Comparison of ENCODE assay signal across 9 mouse cellular contexts in the genomic region with DNA sequence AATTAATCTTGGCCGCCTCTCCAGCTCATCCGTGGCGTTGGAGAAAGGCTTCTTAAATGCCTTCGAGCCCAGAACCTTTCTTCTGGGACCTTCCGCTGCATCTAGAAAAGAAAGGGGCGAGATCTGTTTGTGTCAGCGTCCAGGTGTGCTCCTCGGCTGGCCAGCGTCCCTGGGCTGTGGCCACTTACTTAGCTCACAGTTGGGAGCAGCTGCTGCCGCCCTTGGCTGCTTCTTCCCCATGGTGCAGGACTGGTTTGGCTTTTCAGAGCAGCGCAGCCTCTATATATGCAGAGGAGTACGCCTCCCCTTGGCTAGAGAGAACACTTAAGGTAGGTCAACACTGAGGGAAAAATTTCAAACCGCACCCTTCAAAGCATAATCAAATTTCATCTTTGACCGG. TPM values are rescaled to one million over a fixed set of nuclear protein-coding genes. Genes with fewer than 3 reads are reported as not detected.
DNase-seq lines count a peak whose midpoint lies in the region; ATAC-seq and TF ChIP-seq lines count a peak whose summit lies in the region.
"Had no signal": no experiment of that assay in that cellular context is flagged by ENCODE, and none has a peak within 500 bp of the region (broad histone marks: within the 10 kb centered on the region; RNA-seq: fewer than 3 reads in every experiment).

No protein-coding gene starts in this region.

- no peak for TF ChIP-seq CTCF in thymus, adult 2 months (IDR thresholded peaks at IDR 0.05; ENCODE audit: borderline replicate concordance, control insufficient read depth, extremely low read depth, insufficient read depth, low read length, poor library complexity)

- H3K9ac ChIP-seq in forebrain, embryonic 12.5 days = peak overlapping the region; percentile 49; the same call in 1 of the 2 replicates

- WGBS in thymus, adult 2 months = 4% methylated on average over 14 of the region's 14 CpGs
- 1% methylated on average over 14 of the region's 14 CpGs for WGBS in forebrain, embryonic 12.5 days

- H3K9me3 ChIP-seq in forebrain, embryonic 12.5 days = no peaks in the 10 kb centered on the region

- H3K27ac ChIP-seq in thymus, adult 2 months (ENCODE audit: control insufficient read depth, insufficient read depth, low read length) = no peak overlapping the region
- no peak overlapping the region for H3K27ac ChIP-seq in forebrain, embryonic 12.5 days

- no peak for TF ChIP-seq POLR2A in thymus, adult 2 months (IDR thresholded peaks at IDR 0.05; ENCODE audit: control insufficient read depth, extremely low read depth, insufficient read depth, low read length, poor library complexity)

- peaks cover 4% of the 10 kb centered on the region; the same call in 1 of the 2 replicates for H3K27me3 ChIP-seq in thymus, adult 2 months (ENCODE audit: control insufficient read depth, insufficient read depth, low read length)
- H3K27me3 ChIP-seq in forebrain, embryonic 12.5 days = peaks cover 29% of the 10 kb centered on the region

- no peaks in the 10 kb centered on the region for H3K36me3 ChIP-seq in thymus, adult 2 months (ENCODE audit: control insufficient read depth, insufficient read depth, low read length)
- H3K36me3 ChIP-seq in forebrain, embryonic 12.5 days (replicated peaks) = no peaks in the 10 kb centered on the region

- DNase-seq in thymus, adult 2 months = no peak
- DNase-seq in thymus, postnatal 36 days = no peak
- peak; percentile 65 for DNase-seq in kidney, postnatal 14 days
- DNase-seq in c-Kit-positive CD71-positive TER-119-positive erythroid progenitor cells, embryonic 14.5 days (ENCODE audit: low spot score) = no peak
- no peak for DNase-seq in left cerebral cortex, postnatal 25 days (ENCODE audit: low spot score in 2 of 2)
- no peak for DNase-seq in gastrocnemius, postnatal 10 days

- no peak for ATAC-seq in forebrain, embryonic 12.5 days (ENCODE audit: low FRiP score)
- 0 out of 2 replicates have a peak, but pooled peaks have one; percentile 9 for ATAC-seq in megakaryocyte, adult 5-6 weeks (ENCODE audit: poor library complexity, severe bottlenecking)

- H3K4me3 ChIP-seq in thymus, adult 2 months (ENCODE audit: control insufficient read depth, insufficient read depth, low read length) = peak overlapping the region; percentile 27
- H3K4me3 ChIP-seq in forebrain, embryonic 12.5 days (replicated peaks) = peak overlapping the region; percentile 99

- intact Hi-C loops in left cerebral cortex, postnatal 25 days (cut with DNase I) = loop anchor here (2.0 kb wide), 1 partner anchor 45 kb away; a partner anchor contains a TSS

- peak overlapping the region; percentile 90 for H3K4me2 ChIP-seq in forebrain, embryonic 12.5 days

- H3K4me1 ChIP-seq in thymus, adult 2 months (replicated peaks; ENCODE audit: control insufficient read depth, insufficient read depth, low read length) = peaks cover 34% of the 10 kb centered on the region
- H3K4me1 ChIP-seq in forebrain, embryonic 12.5 days = peaks cover 38% of the 10 kb centered on the region

RNA-seq across cellular contexts. Expression of a gene that starts 1.0 kb away (rescaled TPM):
- 46.4 and 54.1 TPM in 2 replicates for polyA plus RNA-seq in thymus, adult 2 months (2012; rRNA removed)
- 25.6 and 26.0 TPM in 2 replicates for polyA plus RNA-seq in forebrain, embryonic 12.5 days (2016; fragmentation: Nextera tagmentation; extraction: Ambion mirVana)
- total RNA-seq in megakaryocyte, adult 5-6 weeks (2015) = 5.0 and 5.3 TPM in 2 replicates
- total RNA-seq in megakaryocyte, adult 5-6 weeks (2017) = 3.1 and 6.0 TPM in 2 replicates
- 10 to 100 TPM; 54.1 to 63.5 TPM for total RNA-seq in left cerebral cortex, postnatal 25 days (2021)
- 10 to 100 TPM; 23.3 to 31.9 TPM for total RNA-seq in gastrocnemius, postnatal 10 days (2021)

RNA-seq across cellular contexts. Expression of a gene that starts 2.0 kb away (rescaled TPM):
- 0.04 and 0.05 TPM in 2 replicates for polyA plus RNA-seq in thymus, adult 2 months (2012; rRNA removed)
- 0.08 and 0.17 TPM in 2 replicates for polyA plus RNA-seq in forebrain, embryonic 12.5 days (2016; fragmentation: Nextera tagmentation; extraction: Ambion mirVana)
- not detected in 2 replicates for total RNA-seq in megakaryocyte, adult 5-6 weeks (2015)
- total RNA-seq in megakaryocyte, adult 5-6 weeks (2017) = not detected in 2 replicates
- total RNA-seq in left cerebral cortex, postnatal 25 days (2021) = not detected
- total RNA-seq in gastrocnemius, postnatal 10 days (2021) = under 1 TPM in 1 of 2 experiments, not detected in 1; 0.18 TPM
- total RNA-seq: common myeloid progenitor, adult 5-6 weeks had no signal

RNA-seq across cellular contexts. Expression of a gene that starts 44.9 kb away (rescaled TPM):
- 83.1 and 101 TPM in 2 replicates for polyA plus RNA-seq in thymus, adult 2 months (2012; rRNA removed)
- polyA plus RNA-seq in forebrain, embryonic 12.5 days (2016; fragmentation: Nextera tagmentation; extraction: Ambion mirVana) = 41.9 and 47.7 TPM in 2 replicates
- total RNA-seq in megakaryocyte, adult 5-6 weeks (2015) = 15.2 and 17.2 TPM in 2 replicates
- 8.8 and 15.5 TPM in 2 replicates for total RNA-seq in megakaryocyte, adult 5-6 weeks (2017)
- 10 to 100 TPM; 60.7 to 63.6 TPM for total RNA-seq in left cerebral cortex, postnatal 25 days (2021)
- total RNA-seq in gastrocnemius, postnatal 10 days (2021) = 10 to 100 TPM; 11.1 to 15.7 TPM

RNA-seq across cellular contexts. Expression of a gene that starts 59.6 kb away (rescaled TPM):
- polyA plus RNA-seq in thymus, adult 2 months (2012; rRNA removed) = not detected in 2 replicates
- not detected in 2 replicates for polyA plus RNA-seq in forebrain, embryonic 12.5 days (2016; fragmentation: Nextera tagmentation; extraction: Ambion mirVana)
- total RNA-seq in megakaryocyte, adult 5-6 weeks (2015) = not detected in 2 replicates
- total RNA-seq in megakaryocyte, adult 5-6 weeks (2017) = not detected in 2 replicates
- total RNA-seq in left cerebral cortex, postnatal 25 days (2021) = not detected
- not detected for total RNA-seq in gastrocnemius, postnatal 10 days (2021)
- total RNA-seq: common myeloid progenitor, adult 5-6 weeks had no signal
